Mouse (Mus musculus): ENCODE results near the gene Thra. TPM values are rescaled to one million over a fixed set of nuclear protein-coding genes. Genes with fewer than 3 reads are reported as not detected.
A peak's percentile ranks its signal among the peaks of the same experiment; 100 is the strongest.

Thra gene
- polyA plus RNA-seq, 1 experiment = 721 TPM

DNA sequence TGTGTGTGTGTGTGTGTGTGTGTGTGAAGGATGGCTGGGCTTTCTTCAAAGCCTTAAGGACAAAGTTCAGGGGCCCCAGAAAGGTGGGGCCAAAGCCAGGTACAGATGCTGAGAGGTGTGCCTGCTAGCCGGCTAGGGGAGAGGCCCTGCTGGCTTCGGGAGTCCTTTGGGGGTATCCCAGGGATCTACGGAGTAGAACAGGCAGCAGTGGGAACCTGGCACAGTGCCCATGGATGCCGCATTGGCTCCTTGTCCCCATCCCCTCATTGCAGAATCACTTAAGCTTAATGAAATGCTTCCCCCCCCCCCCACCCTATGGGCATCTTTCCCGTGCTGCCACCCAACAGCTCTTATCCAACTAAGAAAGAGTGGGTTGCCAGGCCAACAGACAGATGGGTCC is 9.3 kb downstream of the Thra start:
- H3K4me1 ChIP-seq (ENCODE audit: control insufficient read depth, insufficient read depth, low read length) = peaks cover 42% of the 10 kb centered on the region
- TF ChIP-seq CTCF (IDR thresholded peaks at IDR 0.05; ENCODE audit: extremely low read depth, insufficient read depth, low read length) (no peak), POLR2A (IDR thresholded peaks at IDR 0.05; ENCODE audit: extremely low read depth, insufficient read depth, low read length) (no peak)
- peak overlapping the region; percentile 13; the same call in 1 of the 2 replicates for H3K4me3 ChIP-seq (ENCODE audit: insufficient read depth, low read length)
- peak overlapping the region; percentile 89 for H3K27ac ChIP-seq (ENCODE audit: insufficient read depth, low read length)

DNA sequence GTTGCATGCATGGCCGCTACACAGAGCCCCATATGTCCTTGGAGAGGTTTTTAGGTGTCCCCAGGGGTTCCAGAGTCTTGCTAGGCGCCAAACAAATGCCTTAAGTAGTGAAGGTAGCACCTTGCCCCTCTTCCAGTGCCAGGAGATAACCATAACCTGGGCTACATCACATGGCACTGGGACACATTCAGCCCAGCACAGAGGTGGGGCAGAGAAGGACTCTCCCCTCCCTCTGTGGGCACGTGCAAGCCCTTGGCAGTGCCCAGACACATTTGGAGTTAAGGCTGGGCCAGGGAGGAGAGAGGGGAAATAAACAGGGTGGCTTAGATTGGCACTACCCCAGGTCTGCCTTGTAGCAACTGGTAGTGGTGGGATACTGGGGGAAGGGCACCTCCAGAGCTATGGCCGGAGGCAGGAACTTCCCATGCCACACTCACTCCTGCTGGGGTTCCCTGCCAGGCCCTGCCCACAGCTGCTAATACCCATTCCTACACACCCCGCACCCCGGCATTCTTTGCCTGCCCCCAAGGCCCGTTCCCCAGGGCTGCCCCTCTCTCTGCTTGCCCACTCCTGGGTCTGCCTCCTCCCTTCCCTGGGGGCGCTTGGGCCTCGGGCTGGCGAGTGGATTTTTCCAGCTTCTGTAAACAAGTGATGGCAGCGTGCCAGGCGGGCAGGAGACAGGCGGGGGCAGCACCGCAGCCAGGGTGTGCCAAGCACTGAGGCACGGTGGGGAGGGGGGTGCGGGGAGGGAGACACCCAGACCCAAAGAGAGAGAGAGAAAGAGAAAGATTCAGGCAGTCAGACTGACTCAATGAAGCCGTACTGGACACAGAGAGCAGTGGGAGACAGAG is 10.1 kb downstream of the Thra start:
- Histone ChIP-seq H3K4me1 (ENCODE audit: control insufficient read depth, insufficient read depth, low read length) (peaks cover 48% of the 10 kb centered on the region), H3K27ac (ENCODE audit: insufficient read depth, low read length) (peak overlapping the region; percentile 89), H3K4me3 (ENCODE audit: insufficient read depth, low read length) (peak overlapping the region; percentile 13; the same call in 1 of the 2 replicates)
- TF ChIP-seq CTCF (IDR thresholded peaks at IDR 0.05; ENCODE audit: extremely low read depth, insufficient read depth, low read length) = no peak
- no peak for TF ChIP-seq POLR2A (IDR thresholded peaks at IDR 0.05; ENCODE audit: extremely low read depth, insufficient read depth, low read length)

DNA sequence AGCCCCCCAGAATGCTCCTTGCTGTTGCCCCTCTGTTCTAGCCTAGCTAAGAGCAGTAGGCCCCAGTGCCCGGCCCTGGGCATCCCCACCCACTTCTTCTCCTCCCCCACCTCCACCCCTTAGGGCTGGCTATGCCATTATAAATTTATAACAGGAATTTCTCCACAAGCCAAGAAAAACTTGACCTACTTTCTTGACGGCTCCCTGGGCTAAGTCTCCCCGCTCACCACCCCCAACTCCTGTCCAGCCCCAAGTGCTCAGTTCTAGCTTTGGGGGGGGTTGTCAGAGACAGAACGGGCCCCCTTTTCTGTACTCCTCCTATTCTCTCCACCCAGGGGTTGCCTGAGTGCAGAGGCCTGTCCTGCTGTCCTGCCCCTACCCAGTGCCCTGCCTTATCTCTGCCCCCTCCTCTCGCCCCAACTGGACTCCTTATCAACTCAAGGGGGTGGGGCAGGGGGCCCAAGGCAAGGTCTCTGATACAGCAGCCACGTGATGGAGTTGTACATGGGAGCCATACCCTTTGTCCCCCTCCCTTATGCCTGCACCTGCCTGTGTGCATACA is 10.9 kb downstream of the Thra start:
- 0 out of 2 replicates have a peak overlapping the region, but pooled peaks have one; percentile 13 for H3K4me3 ChIP-seq (ENCODE audit: insufficient read depth, low read length)
- TF ChIP-seq POLR2A (IDR thresholded peaks at IDR 0.05; ENCODE audit: extremely low read depth, insufficient read depth, low read length) (no peak), CTCF (IDR thresholded peaks at IDR 0.05; ENCODE audit: extremely low read depth, insufficient read depth, low read length) (no peak)

DNA sequence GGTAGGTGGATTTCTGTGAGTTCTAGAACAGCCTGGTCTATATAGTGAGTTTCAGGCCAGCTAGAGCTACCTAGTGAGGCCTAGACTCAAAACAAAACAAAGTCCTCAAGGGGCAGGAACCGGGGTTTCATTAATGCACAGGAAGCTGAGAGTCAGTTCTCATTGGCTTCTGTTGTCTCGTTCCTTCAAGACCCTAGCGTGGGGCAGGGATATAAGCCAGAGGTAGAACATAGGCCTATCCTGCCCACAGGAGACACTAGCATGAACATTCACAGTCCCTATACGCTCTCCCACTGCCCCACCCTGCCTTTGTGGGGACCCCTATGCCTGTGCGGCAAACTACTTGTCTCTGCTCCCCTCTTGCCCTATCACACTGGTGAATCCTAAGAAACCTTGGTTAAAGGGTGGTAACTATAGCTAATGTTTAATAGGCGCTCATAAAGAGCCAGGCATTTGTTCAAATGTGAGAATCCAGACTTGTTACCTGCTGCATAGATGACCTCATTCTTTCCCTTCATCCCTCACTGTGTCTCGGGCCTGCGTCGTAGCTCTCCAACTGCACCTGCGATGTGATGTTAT is 12.2 kb downstream of the Thra start:
- Histone ChIP-seq H3K27ac (ENCODE audit: insufficient read depth, low read length) (peak overlapping the region; percentile 54; the same call in 1 of the 2 replicates), H3K4me3 (ENCODE audit: insufficient read depth, low read length) (no peak overlapping the region), H3K4me1 (ENCODE audit: control insufficient read depth, insufficient read depth, low read length) (peaks cover 42% of the 10 kb centered on the region)

More for the DNA sequence above, 10.9 kb downstream of the Thra start:
- Histone ChIP-seq H3K27ac (ENCODE audit: insufficient read depth, low read length) (peak overlapping the region; percentile 94), H3K4me1 (ENCODE audit: control insufficient read depth, insufficient read depth, low read length) (peaks cover 46% of the 10 kb centered on the region)

DNA sequence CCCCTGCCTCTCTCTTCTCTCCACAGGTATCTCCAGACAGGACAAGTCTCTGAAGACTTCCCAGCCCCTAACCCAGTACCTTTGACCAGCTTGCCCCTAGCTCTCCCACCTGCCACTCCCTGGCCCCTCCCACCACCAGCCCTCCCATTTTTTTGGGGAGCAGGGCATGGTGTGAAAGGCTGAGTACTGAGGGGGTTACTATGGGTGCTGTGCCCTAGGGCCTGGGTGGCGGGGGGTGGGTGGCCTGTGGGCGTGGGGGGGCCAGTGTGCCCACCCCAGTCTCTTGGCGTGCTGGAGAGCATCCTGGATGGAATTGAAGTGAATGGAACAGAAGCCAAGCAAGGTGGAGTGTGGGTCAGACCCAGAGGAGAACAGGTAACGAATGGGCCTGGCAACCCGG is 12.8 kb downstream of the Thra start:
- TF ChIP-seq CTCF (IDR thresholded peaks at IDR 0.05; ENCODE audit: extremely low read depth, insufficient read depth, low read length) (no peak), POLR2A (IDR thresholded peaks at IDR 0.05; ENCODE audit: extremely low read depth, insufficient read depth, low read length) (no peak)
- Histone ChIP-seq H3K4me1 (ENCODE audit: control insufficient read depth, insufficient read depth, low read length) (peaks cover 40% of the 10 kb centered on the region), H3K4me3 (ENCODE audit: insufficient read depth, low read length) (no peak overlapping the region), H3K27ac (ENCODE audit: insufficient read depth, low read length) (peak overlapping the region; percentile 88)

More for the DNA sequence above, 12.2 kb downstream of the Thra start:
- TF ChIP-seq CTCF (IDR thresholded peaks at IDR 0.05; ENCODE audit: extremely low read depth, insufficient read depth, low read length) (no peak), POLR2A (IDR thresholded peaks at IDR 0.05; ENCODE audit: extremely low read depth, insufficient read depth, low read length) (no peak)

DNA sequence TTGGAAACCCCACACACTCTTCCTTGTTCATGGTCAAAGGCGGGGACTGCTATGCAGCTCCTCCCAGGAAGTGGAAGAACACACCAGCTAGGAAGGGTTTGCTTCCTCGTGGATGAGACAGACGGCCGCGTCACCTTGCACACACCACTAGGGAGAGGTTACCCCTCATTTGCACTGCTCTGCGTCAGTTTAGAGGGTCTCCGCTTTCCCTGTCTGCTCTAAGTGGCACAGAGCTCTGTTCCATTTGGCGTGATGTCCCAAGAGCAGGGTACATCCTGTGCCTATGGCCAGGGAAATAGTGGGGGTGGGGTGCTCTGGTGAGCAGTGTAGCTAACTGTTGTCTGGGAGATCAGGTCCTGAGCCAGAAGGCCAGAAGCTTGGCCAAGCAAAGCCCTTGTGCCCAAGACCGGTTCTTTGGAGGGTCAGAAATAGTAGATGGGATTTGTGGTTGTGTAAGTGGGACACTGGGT is 13.7 kb downstream of the Thra start:
- H3K27ac ChIP-seq (ENCODE audit: insufficient read depth, low read length) = peak overlapping the region; percentile 88
- no peak overlapping the region for H3K4me3 ChIP-seq (ENCODE audit: insufficient read depth, low read length)
- TF ChIP-seq CTCF (IDR thresholded peaks at IDR 0.05; ENCODE audit: extremely low read depth, insufficient read depth, low read length) (no peak), POLR2A (IDR thresholded peaks at IDR 0.05; ENCODE audit: extremely low read depth, insufficient read depth, low read length) (no peak)
- peaks cover 31% of the 10 kb centered on the region for H3K4me1 ChIP-seq (ENCODE audit: control insufficient read depth, insufficient read depth, low read length)

DNA sequence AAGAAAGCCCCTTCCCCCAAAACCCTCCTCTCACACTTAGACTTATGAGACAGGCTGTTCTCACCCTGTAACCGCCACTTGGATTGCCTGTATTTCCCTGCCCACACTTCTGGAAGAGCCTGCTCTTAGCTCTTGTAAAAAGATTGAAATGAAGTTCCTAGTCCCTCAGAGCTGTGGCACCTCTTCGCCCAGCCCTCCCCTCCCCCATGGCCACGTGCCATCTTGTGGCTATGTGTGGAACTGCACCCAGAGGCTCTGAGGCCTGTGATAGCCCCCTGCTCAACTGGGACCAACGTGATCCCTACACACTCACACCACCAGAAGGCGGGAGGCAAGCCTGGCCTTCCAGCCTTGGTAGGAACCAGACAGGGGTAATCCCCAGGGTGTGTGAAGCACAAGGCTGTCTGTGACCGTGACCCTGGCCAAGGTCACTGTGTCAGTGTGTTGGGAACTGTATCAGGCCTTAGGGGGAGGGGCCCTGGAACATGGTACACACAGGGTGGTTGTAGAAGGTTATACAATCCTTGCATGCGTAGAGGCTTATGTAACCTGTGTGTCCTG is 14.3 kb downstream of the Thra start:
- Histone ChIP-seq H3K4me3 (ENCODE audit: insufficient read depth, low read length) (no peak overlapping the region), H3K27ac (ENCODE audit: insufficient read depth, low read length) (peak overlapping the region; percentile 88), H3K4me1 (ENCODE audit: control insufficient read depth, insufficient read depth, low read length) (peaks cover 31% of the 10 kb centered on the region)
- TF ChIP-seq CTCF (IDR thresholded peaks at IDR 0.05; ENCODE audit: extremely low read depth, insufficient read depth, low read length) (peak; percentile 90), POLR2A (IDR thresholded peaks at IDR 0.05; ENCODE audit: extremely low read depth, insufficient read depth, low read length) (no peak)

DNA sequence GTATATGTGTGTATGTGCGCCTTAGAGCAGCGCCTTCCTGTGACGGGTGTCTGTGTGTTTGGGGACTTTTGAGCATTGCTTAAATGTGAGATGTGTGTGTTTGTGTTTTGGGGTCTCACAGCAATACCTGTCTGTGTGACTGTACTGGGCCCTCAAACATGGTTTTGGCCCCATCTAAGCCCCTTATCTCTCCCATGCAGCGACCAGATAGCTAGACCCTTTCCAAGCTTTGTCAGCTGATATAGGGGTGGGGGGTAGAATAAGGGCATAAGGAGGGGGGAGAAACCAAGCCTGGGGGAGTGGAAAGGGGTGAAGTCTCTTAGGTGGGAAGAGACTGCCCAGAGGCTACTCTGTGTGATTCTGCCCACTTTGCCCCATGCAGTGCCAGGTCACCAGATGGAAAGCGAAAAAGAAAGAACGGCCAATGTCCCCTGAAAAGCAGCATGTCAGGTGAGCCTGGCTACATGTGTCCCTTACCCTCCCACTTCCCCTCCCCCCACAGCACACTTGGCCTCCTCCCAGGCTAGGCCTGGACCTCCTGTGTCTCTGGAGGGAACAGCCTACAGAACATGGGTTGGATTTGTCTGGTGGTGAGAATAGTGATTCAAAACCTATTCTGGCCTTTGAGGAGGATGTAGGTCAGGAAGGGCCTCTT is 15.4 kb downstream of the Thra start:
- no peak for TF ChIP-seq POLR2A (IDR thresholded peaks at IDR 0.05; ENCODE audit: extremely low read depth, insufficient read depth, low read length)
- TF ChIP-seq CTCF (IDR thresholded peaks at IDR 0.05; ENCODE audit: extremely low read depth, insufficient read depth, low read length) = no peak
- Histone ChIP-seq H3K4me3 (ENCODE audit: insufficient read depth, low read length) (no peak overlapping the region), H3K4me1 (ENCODE audit: control insufficient read depth, insufficient read depth, low read length) (peaks cover 25% of the 10 kb centered on the region), H3K27ac (ENCODE audit: insufficient read depth, low read length) (no peak overlapping the region)

DNA sequence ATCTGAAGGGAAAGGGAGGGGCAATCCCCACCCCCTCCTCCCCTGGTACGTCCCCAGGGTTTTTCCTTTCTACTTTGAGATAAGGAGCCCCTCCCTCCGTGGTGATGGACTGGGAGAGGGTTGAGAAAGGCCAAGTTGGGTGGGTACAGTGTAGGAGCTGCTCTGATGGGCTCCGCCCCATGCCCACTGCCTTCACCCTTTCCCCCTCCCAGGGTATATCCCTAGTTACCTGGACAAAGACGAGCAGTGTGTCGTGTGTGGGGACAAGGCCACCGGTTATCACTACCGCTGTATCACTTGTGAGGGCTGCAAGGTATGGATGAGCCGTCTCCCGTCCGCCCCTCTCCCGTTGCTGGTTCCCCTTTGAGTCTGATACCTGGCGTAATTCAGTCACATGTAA is 16.3 kb downstream of the Thra start:
- TF ChIP-seq POLR2A (IDR thresholded peaks at IDR 0.05; ENCODE audit: extremely low read depth, insufficient read depth, low read length) (no peak), CTCF (IDR thresholded peaks at IDR 0.05; ENCODE audit: extremely low read depth, insufficient read depth, low read length) (no peak)
- no peak overlapping the region for H3K27ac ChIP-seq (ENCODE audit: insufficient read depth, low read length)
- H3K4me1 ChIP-seq (ENCODE audit: control insufficient read depth, insufficient read depth, low read length) = peaks cover 21% of the 10 kb centered on the region
- H3K4me3 ChIP-seq (ENCODE audit: insufficient read depth, low read length) = no peak overlapping the region

Data from cortical plate, adult 2 months (tissue).